Mouse (Mus musculus) megakaryocyte, embryonic 14.5 days (primary cell): ENCODE measurements around the gene Ppfia4. TPM values are rescaled to one million over a fixed set of nuclear protein-coding genes. Genes with fewer than 3 reads are reported as not detected.

ENCODE experiments used
- H3K27me3 ChIP-seq: replicated peaks from 2 replicates; pipeline ENCODE3; 2012; ENCODE audit warnings: inconsistent platforms
- H3K36me3 ChIP-seq: replicated peaks from 2 replicates; pipeline ENCODE3; 2012; ENCODE audit warnings: low read length, inconsistent platforms, mixed read lengths
- H3K4me1 ChIP-seq: 2 replicates; pipeline ENCODE4 v1.6.1; 2012; ENCODE audit warnings: inconsistent platforms
- H3K4me3 ChIP-seq: replicated peaks from 2 replicates; pipeline ENCODE3; 2012; ENCODE audit warnings: moderate library complexity, mild to moderate bottlenecking, inconsistent platforms
- H3K9me3 ChIP-seq: 2 replicates; pipeline ENCODE4 v1.6.1; 2012; ENCODE audit warnings: inconsistent platforms
- FLI1 ChIP-seq: IDR thresholded peaks from 2 replicates; pipeline ENCODE4 v1.6.1; 2012; ENCODE audit warnings: low read length, inconsistent platforms, mixed read lengths
- GATA1 ChIP-seq: IDR thresholded peaks from 3 replicates; pipeline ENCODE4 v1.6.1; 2012; ENCODE audit warnings: mixed read lengths, low read length, inconsistent platforms, borderline replicate concordance
- polyA plus RNA-seq: library from polyadenylated mRNA; stranded (reverse); fragments of >175 nt; gene quantifications from 2 replicates; pipeline ENCODE4 v1.2.3, GENCODE M21; 2012; ENCODE audit warnings: low replicate concordance; ENCODE audit not compliant: insufficient read depth

Ppfia4 gene
- polyA plus RNA-seq, 1 experiment, result 2.1 TPM

DNA sequence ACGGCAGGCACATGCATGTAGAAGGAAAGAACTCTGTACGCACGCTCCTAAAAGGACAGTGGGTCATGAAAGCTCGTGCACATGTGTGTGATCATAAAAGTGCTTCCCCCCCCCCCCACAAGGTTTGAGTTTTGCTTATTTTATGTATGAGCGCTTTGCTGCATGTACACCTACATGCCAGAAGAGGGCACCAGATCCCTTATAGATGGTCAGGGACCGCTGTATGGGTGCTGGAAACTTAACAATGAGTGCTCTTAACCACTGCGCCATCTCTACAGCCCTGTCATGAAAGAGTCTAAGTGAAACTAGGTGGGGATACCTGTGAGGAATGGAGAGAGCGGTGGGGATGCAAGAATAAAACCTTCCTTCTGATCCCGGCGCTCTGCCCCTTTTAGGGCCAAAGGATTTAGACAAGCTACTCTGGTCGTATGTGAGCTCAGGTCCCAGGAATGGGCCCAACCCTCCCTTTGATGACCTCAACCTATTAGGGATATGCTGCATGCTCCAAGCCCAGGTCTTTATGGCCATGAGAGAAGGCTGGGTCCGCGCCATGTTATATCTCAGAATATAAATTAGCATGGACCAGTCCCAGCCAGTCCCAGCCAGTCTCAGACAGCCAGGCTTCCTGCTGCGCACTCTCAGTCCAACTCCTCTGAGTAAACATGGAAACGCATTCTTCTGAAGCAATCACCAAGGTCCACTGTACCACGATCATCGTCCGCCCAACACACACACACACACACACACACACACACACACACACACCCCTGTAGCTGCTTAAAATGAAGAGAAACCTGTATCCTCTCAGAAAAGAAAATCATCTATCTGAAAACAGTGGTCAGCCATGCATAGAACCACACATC is 7.3 kb upstream of the Ppfia4 start:
- Histone ChIP-seq H3K4me3 (peak overlapping the region; percentile 12), H3K4me1 (peaks cover 55% of the 10 kb centered on the region), H3K27me3 (peaks cover 26% of the 10 kb centered on the region), H3K9me3 (peaks cover 4% of the 10 kb centered on the region), H3K36me3 (peaks cover 4% of the 10 kb centered on the region)
- no peak for TF ChIP-seq GATA1
- no peak for TF ChIP-seq FLI1

DNA sequence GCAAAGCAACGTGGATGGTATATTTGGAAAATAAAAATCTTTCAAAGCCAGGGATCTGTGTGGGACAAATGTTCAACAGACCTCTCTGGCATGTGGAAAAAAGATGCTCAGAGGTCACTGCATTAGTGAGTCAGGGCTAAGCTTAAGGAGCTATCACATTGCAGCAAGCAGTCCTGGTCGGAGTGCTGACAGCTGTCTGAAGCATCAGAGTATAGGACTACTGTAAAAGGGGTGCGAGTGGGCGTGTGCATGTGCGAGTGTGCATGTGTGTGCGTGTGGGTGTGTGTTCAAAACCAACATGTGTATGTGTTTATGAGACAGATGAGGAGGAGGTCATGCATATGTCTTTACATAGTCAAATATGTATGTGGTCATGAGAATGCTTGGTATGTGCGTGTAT is 6.4 kb upstream of the Ppfia4 start:
- peaks cover 22% of the 10 kb centered on the region for H3K27me3 ChIP-seq
- no peak overlapping the region for H3K4me3 ChIP-seq
- no peak for TF ChIP-seq FLI1
- TF ChIP-seq GATA1, result no peak
- no peaks in the 10 kb centered on the region for H3K36me3 ChIP-seq
- H3K9me3 ChIP-seq, result peaks cover 4% of the 10 kb centered on the region
- peaks cover 55% of the 10 kb centered on the region for H3K4me1 ChIP-seq

DNA sequence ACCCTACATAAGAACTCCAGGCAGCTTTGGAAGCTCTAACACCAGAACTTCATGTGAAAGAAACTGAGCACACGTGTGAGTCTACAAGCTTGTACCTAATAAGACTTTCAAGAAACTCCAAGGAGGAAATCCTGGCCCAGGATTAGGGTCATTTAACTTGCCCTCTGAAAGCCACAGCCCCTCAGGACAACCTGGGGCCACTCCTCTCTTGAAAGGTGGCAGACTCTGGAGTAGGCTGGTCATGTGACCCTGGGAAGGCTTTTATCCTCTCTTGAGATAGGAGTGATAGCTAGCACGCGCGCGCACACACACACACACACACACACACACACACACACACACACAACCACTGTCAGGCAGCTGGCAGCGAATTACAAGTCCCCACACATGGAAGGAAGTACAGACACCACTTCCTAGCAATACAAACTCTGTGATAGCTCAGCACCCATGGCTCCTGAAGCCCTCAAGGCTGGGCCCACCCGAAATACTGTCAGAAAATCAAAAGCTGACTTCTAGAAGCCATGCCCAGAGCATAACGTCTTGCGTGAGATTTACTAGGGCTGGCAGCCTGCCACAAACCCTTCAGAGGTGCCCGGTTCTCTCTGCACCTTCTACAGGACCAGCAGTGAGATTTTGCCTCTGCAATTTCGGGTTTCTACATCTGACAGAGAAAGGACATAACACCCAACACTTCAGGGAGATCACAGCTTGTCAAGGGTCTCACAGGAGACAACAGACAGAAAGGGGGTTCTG is 4.4 kb upstream of the Ppfia4 start:
- TF ChIP-seq GATA1, result no peak
- TF ChIP-seq FLI1, result no peak
- Histone ChIP-seq H3K9me3 (peaks cover 4% of the 10 kb centered on the region), H3K4me3 (no peak overlapping the region), H3K4me1 (peaks cover 58% of the 10 kb centered on the region), H3K27me3 (peaks cover 11% of the 10 kb centered on the region), H3K36me3 (no peaks in the 10 kb centered on the region)

DNA sequence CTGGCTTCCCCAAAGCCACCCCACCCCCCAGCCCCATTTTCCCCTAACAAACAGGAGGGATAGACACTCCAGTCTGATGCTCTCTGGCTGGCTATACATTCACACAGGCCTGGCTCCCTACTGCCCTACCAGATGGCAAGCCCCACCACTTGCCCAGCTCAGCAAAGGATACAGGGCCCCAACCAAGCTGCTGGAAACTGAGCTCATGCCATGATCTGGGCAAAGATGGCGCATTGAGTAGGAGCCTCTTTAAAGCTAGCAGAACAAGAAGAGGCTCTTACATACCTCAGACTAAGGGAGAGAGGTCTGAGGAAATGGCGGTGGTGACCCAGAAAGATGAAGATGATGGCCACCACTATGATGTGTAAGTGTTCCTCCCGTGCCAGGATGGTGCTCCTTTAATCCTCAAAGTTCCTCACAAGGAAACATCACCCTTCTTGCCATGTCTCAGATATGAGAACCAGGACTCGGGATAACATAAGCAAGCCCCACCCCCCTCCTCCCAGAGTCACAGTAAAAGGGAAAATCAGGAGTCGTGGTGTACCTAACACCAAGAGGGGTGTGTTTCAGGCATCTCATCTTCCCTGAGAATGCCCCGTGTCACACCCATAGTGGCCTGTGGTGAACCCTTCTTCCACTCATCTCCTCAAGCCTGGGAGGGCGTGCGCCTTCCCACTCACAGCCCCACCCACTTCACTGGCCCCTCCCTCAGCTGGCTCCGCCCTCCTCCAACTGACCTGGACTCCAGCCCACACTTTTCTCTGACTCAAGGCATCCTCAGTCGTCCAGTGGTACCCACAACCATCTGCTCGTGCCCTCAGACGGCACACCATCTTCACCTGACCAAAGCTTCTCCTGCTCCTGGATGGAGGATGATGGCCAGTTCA is 3.4 kb upstream of the Ppfia4 start:
- Histone ChIP-seq H3K9me3 (peaks cover 4% of the 10 kb centered on the region), H3K4me1 (peaks cover 61% of the 10 kb centered on the region), H3K4me3 (no peak overlapping the region), H3K27me3 (peaks cover 7% of the 10 kb centered on the region), H3K36me3 (no peaks in the 10 kb centered on the region)
- TF ChIP-seq GATA1, result no peak
- TF ChIP-seq FLI1, result no peak

DNA sequence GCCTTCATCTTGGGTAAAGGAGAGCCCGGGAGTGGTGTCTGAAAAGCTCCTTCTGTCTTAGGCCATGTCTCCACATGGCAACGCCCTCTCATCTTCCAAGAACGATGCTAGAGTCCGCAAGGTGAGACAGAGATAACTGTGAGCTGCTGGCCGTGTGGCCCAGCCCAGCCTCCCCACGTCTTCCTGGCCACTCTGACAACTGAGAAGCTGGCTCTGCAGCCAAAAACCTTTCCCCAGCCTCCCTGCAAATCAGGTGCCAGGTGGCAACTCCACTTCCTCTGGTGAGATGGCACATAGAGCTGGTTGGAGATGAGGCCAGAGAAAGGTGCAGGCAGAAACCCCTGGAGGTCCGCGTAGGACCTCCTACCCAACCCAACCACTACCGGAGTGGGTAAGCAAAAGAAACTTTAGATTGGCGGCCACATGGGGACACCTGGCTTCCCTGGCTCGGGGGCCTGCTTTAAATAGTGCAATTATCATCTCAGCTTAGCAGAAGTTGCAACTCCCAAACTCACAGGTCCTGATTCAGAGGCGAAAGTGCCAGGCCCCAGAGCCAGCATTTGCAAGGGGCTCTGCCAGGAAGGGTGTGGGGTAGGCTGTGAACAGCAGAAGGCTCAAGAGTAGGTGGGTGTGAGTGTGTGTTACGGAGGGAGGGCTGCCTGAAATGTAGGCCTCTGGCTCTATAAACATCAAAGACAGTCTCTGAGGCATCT is 2.6 kb upstream of the Ppfia4 start:
- H3K36me3 ChIP-seq, result no peaks in the 10 kb centered on the region
- H3K4me3 ChIP-seq, result no peak overlapping the region
- no peak for TF ChIP-seq GATA1
- H3K9me3 ChIP-seq, result peaks cover 4% of the 10 kb centered on the region
- peaks cover 11% of the 10 kb centered on the region for H3K27me3 ChIP-seq
- peaks cover 61% of the 10 kb centered on the region for H3K4me1 ChIP-seq

DNA sequence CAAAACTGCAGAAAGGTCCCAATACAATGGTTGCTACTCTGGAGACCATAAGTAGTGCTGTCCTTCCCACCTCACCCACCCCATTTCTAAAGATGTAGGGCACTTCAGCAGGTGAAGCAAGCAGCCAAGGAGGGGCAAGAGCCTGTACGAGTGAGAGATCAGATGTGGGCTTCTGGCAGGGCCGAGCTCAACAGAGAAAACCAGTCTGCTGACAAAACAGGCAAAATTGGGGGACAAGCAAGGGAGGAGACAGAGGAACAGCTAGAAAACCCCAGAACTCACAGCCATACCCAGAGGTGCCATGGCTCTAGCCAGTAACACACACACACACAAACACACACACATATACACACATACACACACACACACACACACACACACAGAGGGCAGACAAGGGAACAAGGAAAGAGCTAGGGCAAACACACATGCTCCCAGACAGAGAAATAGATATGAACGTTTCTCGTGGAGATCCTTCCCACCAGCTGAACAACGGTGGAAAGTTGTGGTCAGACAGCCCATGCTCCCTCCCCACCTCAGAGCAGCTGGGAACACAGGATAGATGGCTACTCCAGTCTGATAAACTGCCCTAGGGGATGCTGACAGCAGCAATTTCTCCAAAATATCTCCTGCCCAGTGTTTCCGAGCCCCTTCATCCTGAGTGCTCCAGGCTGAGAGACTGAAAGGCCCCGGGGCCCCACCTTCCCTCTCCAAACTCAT is 1.5 kb upstream of the Ppfia4 start:
- Histone ChIP-seq H3K4me1 (peaks cover 66% of the 10 kb centered on the region), H3K27me3 (peaks cover 21% of the 10 kb centered on the region)
- TF ChIP-seq GATA1 (no peak), FLI1 (no peak)

DNA sequence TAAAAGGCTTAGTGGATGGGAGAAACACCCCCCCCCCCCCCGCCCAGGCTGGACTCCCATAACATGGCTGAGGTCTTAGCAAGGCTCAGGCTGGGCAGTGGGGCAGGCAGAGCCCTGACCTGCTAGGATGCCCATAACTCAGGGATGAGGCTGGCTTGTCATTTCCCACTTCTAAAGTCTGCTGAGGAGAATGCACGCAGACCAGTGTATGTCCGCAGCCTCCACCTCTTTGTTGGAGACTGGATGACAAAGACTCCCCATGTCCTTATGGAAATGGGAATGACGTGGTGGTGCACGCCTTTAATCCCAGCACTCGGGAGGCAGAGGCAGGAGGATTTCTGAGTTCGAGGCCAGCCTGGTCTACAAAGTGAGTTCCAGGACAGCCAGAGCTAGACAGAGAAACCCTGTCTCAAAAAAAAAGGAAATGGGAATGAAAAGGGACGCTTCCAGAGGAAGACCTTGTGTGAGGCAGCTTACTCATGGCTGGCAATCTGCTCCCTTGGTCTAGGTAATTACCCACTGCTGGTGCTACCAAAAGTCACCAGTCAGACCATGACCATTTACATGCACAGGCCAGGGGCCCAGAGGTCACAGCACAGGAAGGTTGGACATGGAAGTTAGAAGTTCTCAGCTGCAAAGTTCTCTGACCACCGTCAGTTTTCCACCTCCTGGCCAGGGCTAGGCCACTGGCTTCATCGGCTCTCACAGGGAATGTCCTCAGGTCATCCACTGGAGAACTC is 813 bp upstream of the Ppfia4 start:
- H3K27me3 ChIP-seq, result peaks cover 28% of the 10 kb centered on the region
- H3K36me3 ChIP-seq, result no peaks in the 10 kb centered on the region
- H3K9me3 ChIP-seq, result no peaks in the 10 kb centered on the region
- TF ChIP-seq FLI1 (no peak), GATA1 (no peak)
- no peak overlapping the region for H3K4me3 ChIP-seq
- H3K4me1 ChIP-seq, result peaks cover 66% of the 10 kb centered on the region

More for the DNA sequence above, 1.5 kb upstream of the Ppfia4 start:
- Histone ChIP-seq H3K36me3 (no peaks in the 10 kb centered on the region), H3K9me3 (no peaks in the 10 kb centered on the region), H3K4me3 (peak overlapping the region; percentile 62)

DNA sequence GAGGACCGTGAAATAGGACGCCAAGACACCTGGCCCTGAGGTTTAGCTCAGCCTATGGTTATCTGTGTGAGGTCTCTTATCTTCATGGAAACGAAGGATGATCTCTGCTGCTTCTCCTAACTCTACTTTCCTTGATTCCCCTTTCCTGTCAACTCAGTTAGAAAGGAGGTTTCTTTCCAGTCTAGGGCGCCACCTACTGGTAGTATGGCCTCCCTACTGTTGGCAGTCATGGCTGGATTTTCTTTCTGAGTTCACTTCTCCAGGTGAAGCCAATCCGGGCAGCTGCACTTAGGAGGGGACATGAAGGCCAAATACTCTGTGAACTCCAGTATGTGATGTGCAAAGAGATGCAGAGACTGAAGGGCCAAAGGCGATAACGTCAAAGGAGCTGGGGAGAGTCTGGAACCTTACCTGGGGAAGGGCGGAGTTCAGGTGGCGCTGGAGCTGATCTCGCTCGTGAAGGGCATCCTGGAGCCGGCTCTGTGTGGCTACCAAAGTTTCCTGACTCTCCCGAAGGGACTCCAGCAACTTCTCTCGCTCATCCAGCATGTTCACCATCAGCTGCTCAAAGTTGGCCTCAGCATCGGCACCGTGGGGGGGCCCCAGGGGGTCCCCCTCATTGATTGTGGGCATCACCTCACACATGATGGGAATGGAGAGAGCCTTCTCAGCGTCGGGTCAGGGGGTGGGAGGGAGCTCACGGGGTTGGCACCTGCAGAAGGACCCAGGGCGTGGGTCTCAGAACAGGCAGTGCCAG is 671 bp downstream of the Ppfia4 start:
- H3K4me1 ChIP-seq, result peaks cover 75% of the 10 kb centered on the region

More for the DNA sequence above, 671 bp downstream of the Ppfia4 start:
- Histone ChIP-seq H3K4me3 (peak overlapping the region; percentile 34), H3K9me3 (no peaks in the 10 kb centered on the region), H3K36me3 (no peaks in the 10 kb centered on the region), H3K27me3 (peaks cover 35% of the 10 kb centered on the region)
- TF ChIP-seq FLI1, result no peak
- TF ChIP-seq GATA1, result no peak
